Mouse (Mus musculus) bone marrow macrophage, adult 2 months (primary cell): ENCODE data around the gene Gna15.

Experiments
- CTCF ChIP-seq: IDR thresholded peaks from 2 replicates; pipeline ENCODE4 v1.5.1; 2012; ENCODE audit warnings: low read depth, mild to moderate bottlenecking, low read length, moderate library complexity
- POLR2A ChIP-seq: IDR thresholded peaks from 2 replicates; pipeline ENCODE4 v1.6.1; 2012; ENCODE audit warnings: mild to moderate bottlenecking, low read depth, low read length, borderline replicate concordance

DNA sequence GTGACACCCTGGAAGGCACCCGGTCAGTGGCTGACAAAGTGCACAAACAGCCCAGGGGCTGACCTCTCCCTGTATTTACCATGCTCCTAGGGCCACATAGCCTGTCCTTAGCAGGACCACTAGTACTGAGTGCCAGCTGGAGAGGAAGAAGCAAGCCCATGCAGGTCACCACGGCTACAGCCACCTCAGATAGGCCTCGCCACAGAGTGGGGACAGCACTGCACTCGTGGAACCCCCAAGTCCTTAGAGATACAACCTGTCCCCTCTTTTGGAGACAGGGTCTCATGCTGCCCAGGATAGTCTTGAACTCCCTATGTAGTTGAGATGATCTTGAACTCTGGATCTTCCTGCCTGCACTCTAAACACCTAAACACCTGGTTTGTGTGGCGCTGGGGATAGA lies 17.3 kb upstream of the Gna15 start:
- no peak for TF ChIP-seq POLR2A
- TF ChIP-seq CTCF: no peak
